Mouse (Mus musculus): ENCODE measurements around the gene Rnf10.

- TF ChIP-seq POLR2A (IDR thresholded peaks at IDR 0.05; ENCODE audit: insufficient read length, low read depth): no peak
- TF ChIP-seq MYOD1 (IDR thresholded peaks at IDR 0.05; ENCODE audit: control insufficient read depth in 1 of 3, insufficient read length in 2 of 3, low read depth in 2 of 3): no peak
Measured at GRCm38 (mm10) chr5:115193226-115193625, 79.5 kb downstream of the Rnf10 start.

All from myocyte (in vitro differentiated cells).